Mouse (Mus musculus): ENCODE results near the gene Pcsk2. TPM values are rescaled to one million over a fixed set of nuclear protein-coding genes. Genes with fewer than 3 reads are reported as not detected.
A peak's percentile ranks its signal among the peaks of the same experiment; 100 is the strongest.

Pcsk2 gene
- polyA plus RNA-seq, 1 experiment from 2014 or later: 0.07 TPM

GRCm38 (mm10) chr2:143832721-143833120 is 286.8 kb downstream of the Pcsk2 start:
- no peak for TF ChIP-seq EP300 (IDR thresholded peaks at IDR 0.05)
- TF ChIP-seq CTCF (IDR thresholded peaks at IDR 0.05): no peak
- ATAC-seq: no peak
- Histone ChIP-seq H3K9me3 (ENCODE audit: low read length) (no peaks in the 10 kb centered on the region), H3K9ac (replicated peaks; ENCODE audit: low read depth) (no peak overlapping the region), H3K4me1 (ENCODE audit: insufficient read depth, low read depth, low read length) (peaks cover 2% of the 10 kb centered on the region; the same call in 1 of the 2 replicates), H3K27me3 (replicated peaks; ENCODE audit: insufficient read depth, low read length) (no peaks in the 10 kb centered on the region), H3K27ac (ENCODE audit: low read length) (no peak overlapping the region), H3K4me2 (replicated peaks; ENCODE audit: low read depth, low read length) (no peak overlapping the region), H3K4me3 (ENCODE audit: low read depth, low read length) (no peak overlapping the region), H3K36me3 (ENCODE audit: insufficient read depth, low read length) (no peaks in the 10 kb centered on the region)
- DNase-seq (ENCODE audit: low spot score): no peak
- 69% methylated on average over 5 of the region's 5 CpGs for WGBS

DNA sequence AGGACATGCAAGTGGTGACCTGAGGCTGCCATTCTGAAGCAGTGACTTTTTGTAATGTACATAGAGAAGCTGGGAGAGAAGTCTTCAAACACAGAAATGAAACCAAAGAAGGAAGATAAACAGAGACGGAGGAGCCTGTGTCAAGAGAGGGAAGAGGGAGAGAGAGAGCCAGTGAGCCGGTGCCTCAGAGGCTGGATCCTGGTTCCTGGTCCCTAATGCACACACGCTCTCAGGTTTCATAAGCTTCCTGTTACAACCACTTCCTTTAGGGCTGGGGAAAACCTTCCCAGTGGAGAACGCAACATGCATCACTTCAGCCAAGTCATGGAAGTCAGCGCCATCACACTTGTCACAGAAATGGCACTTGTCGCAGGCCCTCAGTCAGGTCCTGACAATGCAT is 288.1 kb downstream of the Pcsk2 start:
- Histone ChIP-seq H3K27ac (ENCODE audit: low read length) (no peak overlapping the region), H3K4me2 (replicated peaks; ENCODE audit: low read depth, low read length) (no peak overlapping the region), H3K4me3 (ENCODE audit: low read depth, low read length) (no peak overlapping the region), H3K36me3 (ENCODE audit: insufficient read depth, low read length) (no peaks in the 10 kb centered on the region), H3K4me1 (ENCODE audit: insufficient read depth, low read depth, low read length) (peaks cover 2% of the 10 kb centered on the region; the same call in 1 of the 2 replicates), H3K9me3 (ENCODE audit: low read length) (no peaks in the 10 kb centered on the region), H3K9ac (replicated peaks; ENCODE audit: low read depth) (no peak overlapping the region), H3K27me3 (replicated peaks; ENCODE audit: insufficient read depth, low read length) (no peaks in the 10 kb centered on the region)
- ATAC-seq: no peak
- TF ChIP-seq CTCF (IDR thresholded peaks at IDR 0.05) (no peak), EP300 (IDR thresholded peaks at IDR 0.05) (no peak)
- 17% methylated on average over 6 of the region's 6 CpGs for WGBS
- peak; percentile 37 for DNase-seq (ENCODE audit: low spot score)

DNA sequence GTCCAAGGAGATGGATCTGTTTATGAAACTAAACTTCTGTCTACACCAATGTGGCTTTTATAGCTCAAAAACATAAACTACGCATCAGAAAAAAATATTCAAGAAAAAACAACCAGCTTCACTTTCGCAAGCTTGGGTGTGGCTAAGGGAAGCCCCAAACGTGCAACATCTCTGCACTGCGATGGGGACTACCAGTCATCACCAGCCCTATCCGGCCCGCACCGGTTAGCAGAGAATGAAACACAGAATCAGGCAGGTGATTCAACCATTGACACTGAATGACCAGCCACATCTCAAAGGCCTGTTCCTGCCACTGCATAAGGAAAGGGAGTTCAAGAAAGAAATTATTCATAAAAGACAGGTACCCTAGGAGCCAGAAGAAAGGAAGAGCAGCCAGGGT is 289.9 kb downstream of the Pcsk2 start:
- 71% methylated on average over 7 of the region's 7 CpGs for WGBS
- no peak overlapping the region for H3K27ac ChIP-seq (ENCODE audit: low read length)
- H3K4me1 ChIP-seq (ENCODE audit: insufficient read depth, low read depth, low read length): peaks cover 2% of the 10 kb centered on the region; the same call in 1 of the 2 replicates
- no peak overlapping the region for H3K9ac ChIP-seq (replicated peaks; ENCODE audit: low read depth)
- H3K36me3 ChIP-seq (ENCODE audit: insufficient read depth, low read length): no peaks in the 10 kb centered on the region
- no peaks in the 10 kb centered on the region for H3K27me3 ChIP-seq (replicated peaks; ENCODE audit: insufficient read depth, low read length)
- no peak overlapping the region for H3K4me2 ChIP-seq (replicated peaks; ENCODE audit: low read depth, low read length)
- ATAC-seq (no peak), DNase-seq (ENCODE audit: low spot score) (no peak)
- H3K9me3 ChIP-seq (ENCODE audit: low read length): no peaks in the 10 kb centered on the region
- no peak for TF ChIP-seq CTCF (IDR thresholded peaks at IDR 0.05)
- TF ChIP-seq EP300 (IDR thresholded peaks at IDR 0.05): no peak
- H3K4me3 ChIP-seq (ENCODE audit: low read depth, low read length): no peak overlapping the region

GRCm38 (mm10) chr2:143837291-143837701 is 291.3 kb downstream of the Pcsk2 start:
- TF ChIP-seq EP300 (IDR thresholded peaks at IDR 0.05): peak; percentile 40; the same call in 1 of the 2 replicates
- peak; percentile 83 for TF ChIP-seq CTCF (IDR thresholded peaks at IDR 0.05)
- ATAC-seq (peak; percentile 39), DNase-seq (ENCODE audit: low spot score) (peak; percentile 78)
- no peaks in the 10 kb centered on the region for H3K27me3 ChIP-seq (replicated peaks; ENCODE audit: insufficient read depth, low read length)
- H3K9me3 ChIP-seq (ENCODE audit: low read length): no peaks in the 10 kb centered on the region
- no peak overlapping the region for H3K27ac ChIP-seq (ENCODE audit: low read length)
- 4% methylated on average over 8 of the region's 8 CpGs for WGBS
- peaks cover 2% of the 10 kb centered on the region; the same call in 1 of the 2 replicates for H3K4me1 ChIP-seq (ENCODE audit: insufficient read depth, low read depth, low read length)
- H3K4me3 ChIP-seq (ENCODE audit: low read depth, low read length): no peak overlapping the region
- H3K9ac ChIP-seq (replicated peaks; ENCODE audit: low read depth): no peak overlapping the region
- peak overlapping the region; percentile 46 for H3K4me2 ChIP-seq (replicated peaks; ENCODE audit: low read depth, low read length)
- no peaks in the 10 kb centered on the region for H3K36me3 ChIP-seq (ENCODE audit: insufficient read depth, low read length)

- Histone ChIP-seq H3K27me3 (replicated peaks; ENCODE audit: insufficient read depth, low read length) (no peaks in the 10 kb centered on the region), H3K9me3 (ENCODE audit: low read length) (no peaks in the 10 kb centered on the region), H3K36me3 (ENCODE audit: insufficient read depth, low read length) (no peaks in the 10 kb centered on the region), H3K27ac (ENCODE audit: low read length) (no peak overlapping the region), H3K9ac (replicated peaks; ENCODE audit: low read depth) (no peak overlapping the region), H3K4me1 (ENCODE audit: insufficient read depth, low read depth, low read length) (peaks cover 2% of the 10 kb centered on the region; the same call in 1 of the 2 replicates), H3K4me2 (replicated peaks; ENCODE audit: low read depth, low read length) (no peak overlapping the region), H3K4me3 (ENCODE audit: low read depth, low read length) (no peak overlapping the region)
- 26% methylated on average over 5 of the region's 5 CpGs for WGBS
- DNase-seq (ENCODE audit: low spot score): peak; percentile 94
- TF ChIP-seq CTCF (IDR thresholded peaks at IDR 0.05): peak; percentile 88
- TF ChIP-seq EP300 (IDR thresholded peaks at IDR 0.05): peak; percentile 29; the same call in 1 of the 2 replicates
- ATAC-seq: peak; percentile 92
Observed at GRCm38 (mm10) chr2:143838698-143839097, 292.7 kb downstream of the Pcsk2 start.

DNA sequence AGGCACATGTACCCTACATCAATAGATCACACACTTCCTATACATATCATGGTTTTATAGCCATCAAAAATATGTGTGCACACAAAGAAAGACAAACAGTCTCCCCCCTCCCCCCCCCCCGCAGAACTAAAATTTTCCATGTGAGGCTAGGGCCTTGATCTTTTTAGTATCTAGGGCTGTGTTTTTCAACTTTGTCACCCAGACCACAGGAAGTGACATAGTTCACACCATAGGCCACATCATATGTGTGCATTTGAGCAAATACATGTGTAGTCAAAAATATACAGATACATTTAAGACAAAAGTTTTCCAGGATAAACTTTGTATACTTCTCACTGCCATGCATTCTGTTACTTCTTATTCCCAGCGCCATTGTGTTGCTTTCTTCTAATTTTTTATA is 293.5 kb downstream of the Pcsk2 start:
- H3K27ac ChIP-seq (ENCODE audit: low read length): no peak overlapping the region
- TF ChIP-seq CTCF (IDR thresholded peaks at IDR 0.05): no peak
- TF ChIP-seq EP300 (IDR thresholded peaks at IDR 0.05): no peak
- H3K4me1 ChIP-seq (ENCODE audit: insufficient read depth, low read depth, low read length): peaks cover under 1% of the 10 kb centered on the region; the same call in 1 of the 2 replicates
- H3K27me3 ChIP-seq (replicated peaks; ENCODE audit: insufficient read depth, low read length): no peaks in the 10 kb centered on the region
- no peak overlapping the region for H3K4me3 ChIP-seq (ENCODE audit: low read depth, low read length)
- no peak overlapping the region for H3K4me2 ChIP-seq (replicated peaks; ENCODE audit: low read depth, low read length)
- H3K36me3 ChIP-seq (ENCODE audit: insufficient read depth, low read length): no peaks in the 10 kb centered on the region
- 82% methylated on average over 2 of the region's 2 CpGs for WGBS
- no peak overlapping the region for H3K9ac ChIP-seq (replicated peaks; ENCODE audit: low read depth)
- no peaks in the 10 kb centered on the region for H3K9me3 ChIP-seq (ENCODE audit: low read length)
- DNase-seq (ENCODE audit: low spot score): no peak
- no peak for ATAC-seq

GRCm38 (mm10) chr2:143840895-143841294 is 294.9 kb downstream of the Pcsk2 start:
- no peaks in the 10 kb centered on the region for H3K4me1 ChIP-seq (ENCODE audit: insufficient read depth, low read depth, low read length)
- DNase-seq (ENCODE audit: low spot score) (no peak), ATAC-seq (no peak)
- H3K9me3 ChIP-seq (ENCODE audit: low read length): no peaks in the 10 kb centered on the region
- H3K9ac ChIP-seq (replicated peaks; ENCODE audit: low read depth): no peak overlapping the region
- TF ChIP-seq EP300 (IDR thresholded peaks at IDR 0.05) (no peak), CTCF (IDR thresholded peaks at IDR 0.05) (no peak)
- H3K4me2 ChIP-seq (replicated peaks; ENCODE audit: low read depth, low read length): no peak overlapping the region
- no peaks in the 10 kb centered on the region for H3K36me3 ChIP-seq (ENCODE audit: insufficient read depth, low read length)
- H3K27me3 ChIP-seq (replicated peaks; ENCODE audit: insufficient read depth, low read length): no peaks in the 10 kb centered on the region
- H3K27ac ChIP-seq (ENCODE audit: low read length): no peak overlapping the region
- 88% methylated on average over 6 of the region's 6 CpGs for WGBS
- H3K4me3 ChIP-seq (ENCODE audit: low read depth, low read length): no peak overlapping the region

All from lung, postnatal 0 days (tissue).